ENCODE assay signal across 28 mouse cellular contexts in genomic region chr10:69163216-69163615, GRCm38 (mm10). TPM values are rescaled to one million over a fixed set of nuclear protein-coding genes. Genes with fewer than 3 reads are reported as not detected.
"Had no signal": no experiment of that assay in that cellular context is flagged by ENCODE, and none has a peak within 500 bp of the region (broad histone marks: within the 10 kb centered on the region; RNA-seq: fewer than 3 reads in every experiment).

No protein-coding gene starts in this region.

- H3K27ac ChIP-seq: embryonic facial prominence, embryonic 10.5 days; embryonic facial prominence, embryonic 12.5 days; embryonic facial prominence, embryonic 13.5 days; embryonic facial prominence, embryonic 15.5 days; forebrain, embryonic 10.5 days; forebrain, embryonic 12.5 days; forebrain, embryonic 13.5 days; forebrain, embryonic 15.5 days; gastrocnemius, adult 2 months had no signal

- H3K4me1 ChIP-seq: embryonic facial prominence, embryonic 10.5 days; embryonic facial prominence, embryonic 12.5 days; embryonic facial prominence, embryonic 13.5 days; forebrain, embryonic 10.5 days; forebrain, embryonic 12.5 days; forebrain, embryonic 13.5 days; forebrain, embryonic 15.5 days had no signal

- H3K9me3 ChIP-seq: embryonic facial prominence, embryonic 12.5 days; embryonic facial prominence, embryonic 13.5 days; embryonic facial prominence, embryonic 15.5 days; forebrain, embryonic 10.5 days; forebrain, embryonic 12.5 days; forebrain, embryonic 13.5 days; forebrain, embryonic 15.5 days had no signal

- H3K4me2 ChIP-seq: embryonic facial prominence, embryonic 12.5 days; embryonic facial prominence, embryonic 13.5 days; embryonic facial prominence, embryonic 15.5 days; forebrain, embryonic 12.5 days; forebrain, embryonic 13.5 days; forebrain, embryonic 15.5 days had no signal

- H3K36me3 ChIP-seq: embryonic facial prominence, embryonic 10.5 days; embryonic facial prominence, embryonic 12.5 days; embryonic facial prominence, embryonic 13.5 days; embryonic facial prominence, embryonic 15.5 days; forebrain, embryonic 10.5 days; forebrain, embryonic 12.5 days; forebrain, embryonic 15.5 days had no signal

- ATAC-seq: forebrain, embryonic 13.5 days; forebrain, embryonic 14.5 days; forebrain, embryonic 15.5 days; forebrain, embryonic 16.5 days; forebrain, postnatal 0 days had no signal

- DNase-seq: cerebellum, adult 18-20 months; cerebellum, adult 2 months; cerebellum, adult 8-10 months; cerebellum, adult 9-10 months; cerebellum, adult 9-11 months; cerebellum, postnatal 10 days; cerebellum, postnatal 14 days; cerebellum, postnatal 25 days; cerebellum, postnatal 36 days; embryo, embryonic 11 days; forebrain, postnatal 0 days; gastrocnemius, adult 2 months; gastrocnemius, postnatal 10 days; gastrocnemius, postnatal 14 days; gastrocnemius, postnatal 25 days; gastrocnemius, postnatal 36 days; heart, adult 11 months had no signal

- H3K4me3 ChIP-seq: embryonic facial prominence, embryonic 10.5 days; embryonic facial prominence, embryonic 12.5 days; embryonic facial prominence, embryonic 13.5 days; embryonic facial prominence, embryonic 15.5 days; erythroblast, embryonic 14.5 days; forebrain, embryonic 10.5 days; forebrain, embryonic 12.5 days; forebrain, embryonic 13.5 days; forebrain, embryonic 15.5 days; gastrocnemius, adult 2 months had no signal

- H3K9ac ChIP-seq: embryonic facial prominence, embryonic 12.5 days; embryonic facial prominence, embryonic 13.5 days; embryonic facial prominence, embryonic 15.5 days; forebrain, embryonic 12.5 days; forebrain, embryonic 13.5 days; forebrain, embryonic 15.5 days; forebrain, postnatal 0 days had no signal

- H3K27me3 ChIP-seq: embryonic facial prominence, embryonic 12.5 days; embryonic facial prominence, embryonic 13.5 days; embryonic facial prominence, embryonic 15.5 days; forebrain, embryonic 12.5 days; forebrain, embryonic 13.5 days; forebrain, embryonic 15.5 days had no signal

RNA-seq across cellular contexts. Expression of gene A930033H14Rik, which starts 49.7 kb away (rescaled TPM):
- polyA plus RNA-seq: erythroblast, embryonic 14.5 days had no signal
